Mouse (Mus musculus) midbrain, embryonic 16.5 days (tissue): Measurements from ENCODE around the gene Apbb2. TPM values are rescaled to one million over a fixed set of nuclear protein-coding genes. Genes with fewer than 3 reads are reported as not detected.
A peak's percentile ranks its signal among the peaks of the same experiment; 100 is the strongest.

ENCODE experiments used
- ATAC-seq: fragments of 200-750 bp; cut with Nextera tagmentation; 2 replicates; pipeline ENCODE4 v1.8.0; 2017; ENCODE audit warnings: moderate TSS enrichment
- H3K27ac ChIP-seq: fragments of 300-500 bp; sonication (generic); 2 replicates; pipeline ENCODE4 v1.5.1; 2014; ENCODE audit warnings: mild to moderate bottlenecking, low read length, mixed read lengths
- H3K27me3 ChIP-seq: fragments of 300-500 bp; sonication (generic); 2 replicates; pipeline ENCODE4 v1.6.1; 2014; ENCODE audit warnings: low read depth, low read length, mixed read lengths; ENCODE audit not compliant: control insufficient read depth, insufficient read depth
- H3K36me3 ChIP-seq: fragments of 300-500 bp; sonication (generic); 2 replicates; pipeline ENCODE4 v1.6.1; 2014; ENCODE audit warnings: mild to moderate bottlenecking, low read length, moderate library complexity, mixed read lengths; ENCODE audit not compliant: control insufficient read depth, insufficient read depth
- H3K4me1 ChIP-seq: fragments of 300-500 bp; sonication (generic); 2 replicates; pipeline ENCODE4 v1.6.1; 2014; ENCODE audit warnings: mild to moderate bottlenecking, low read length, mixed read lengths; ENCODE audit not compliant: control insufficient read depth, insufficient read depth
- H3K4me2 ChIP-seq: fragments of 300-500 bp; sonication (generic); 2 replicates; pipeline ENCODE4 v1.6.1; 2014; ENCODE audit warnings: mild to moderate bottlenecking, low read length, mixed read lengths
- H3K4me3 ChIP-seq: fragments of 300-500 bp; sonication (generic); 2 replicates; pipeline ENCODE4 v1.5.1; 2014; ENCODE audit warnings: low read depth, mild to moderate bottlenecking, low read length, moderate library complexity, mixed read lengths
- H3K9ac ChIP-seq: fragments of 300-500 bp; sonication (generic); 2 replicates; pipeline ENCODE4 v1.6.1; 2014; ENCODE audit warnings: low read depth, low read length, mixed read lengths
- H3K9me3 ChIP-seq: fragments of 300-500 bp; sonication (generic); replicated peaks from 2 replicates; pipeline ENCODE4 v1.6.1; 2014; ENCODE audit warnings: mild to moderate bottlenecking, low read length, mixed read lengths; ENCODE audit not compliant: control insufficient read depth, poor library complexity, severe bottlenecking
- WGBS: fragments of 180-500 bp; shearing (Covaris S2); extraction: QIAGEN DNeasy Blood & Tissue Kit; methylation state at CpG from one replicate; pipeline ENCODE4 v1.1.7; 2014; 5-methylcytosine and 5-hydroxymethylcytosine counted together
- polyA plus RNA-seq: library from polyadenylated mRNA; unstranded; fragments of >200 nt; fragmentation: Nextera tagmentation; extraction: Ambion mirVana; gene quantifications from 2 replicates; pipeline ENCODE4 v1.2.1, GENCODE M21; 2015

The Apbb2 gene
- polyA plus RNA-seq, 1 experiment from 2014 or later, result 107 TPM

GRCm38 (mm10) chr5:66363274-66364261, 255.0 kb downstream of the Apbb2 start:
- H3K27me3 ChIP-seq, result no peaks in the 10 kb centered on the region
- ATAC-seq, result no peak

DNA sequence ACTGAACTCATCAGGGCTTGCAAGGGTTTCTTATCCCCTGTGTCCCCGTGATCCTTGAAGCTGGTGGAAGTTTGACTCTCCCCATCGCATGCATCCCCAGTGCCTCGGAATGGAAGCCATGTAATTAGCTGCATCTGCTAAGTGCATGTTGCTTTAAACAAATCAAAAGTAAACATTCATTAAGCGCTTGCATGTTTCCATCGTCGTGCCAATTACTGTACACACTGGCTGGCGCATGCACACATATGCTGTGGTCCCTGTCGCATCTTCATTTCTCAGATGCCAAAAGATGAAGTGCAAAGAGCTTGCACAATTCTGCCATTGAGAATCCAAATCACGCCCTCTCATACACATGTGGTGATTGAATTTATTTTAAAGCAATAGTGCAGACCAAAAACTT, 257.8 kb downstream of the Apbb2 start:
- 67% methylated on average over 9 of the region's 9 CpGs for WGBS
- H3K36me3 ChIP-seq, result no peaks in the 10 kb centered on the region; the same call in 1 of the 2 replicates
- no peak overlapping the region for H3K4me3 ChIP-seq
- H3K4me1 ChIP-seq, result peaks cover 21% of the 10 kb centered on the region
- no peak for ATAC-seq
- peak overlapping the region; percentile 40 for H3K27ac ChIP-seq
- 0 out of 2 replicates have a peak overlapping the region, but pooled peaks have one; percentile 3 for H3K4me2 ChIP-seq
- H3K9me3 ChIP-seq, result no peaks in the 10 kb centered on the region
- no peak overlapping the region for H3K9ac ChIP-seq
- H3K27me3 ChIP-seq, result no peaks in the 10 kb centered on the region

More at GRCm38 (mm10) chr5:66363274-66364261, 255.0 kb downstream of the Apbb2 start:
- Histone ChIP-seq H3K9me3 (no peaks in the 10 kb centered on the region), H3K27ac (no peak overlapping the region), H3K9ac (no peak overlapping the region), H3K36me3 (no peaks in the 10 kb centered on the region; the same call in 1 of the 2 replicates), H3K4me2 (no peak overlapping the region), H3K4me3 (no peak overlapping the region), H3K4me1 (peaks cover 32% of the 10 kb centered on the region)
- WGBS, result 72% methylated on average over 18 of the region's 18 CpGs

DNA sequence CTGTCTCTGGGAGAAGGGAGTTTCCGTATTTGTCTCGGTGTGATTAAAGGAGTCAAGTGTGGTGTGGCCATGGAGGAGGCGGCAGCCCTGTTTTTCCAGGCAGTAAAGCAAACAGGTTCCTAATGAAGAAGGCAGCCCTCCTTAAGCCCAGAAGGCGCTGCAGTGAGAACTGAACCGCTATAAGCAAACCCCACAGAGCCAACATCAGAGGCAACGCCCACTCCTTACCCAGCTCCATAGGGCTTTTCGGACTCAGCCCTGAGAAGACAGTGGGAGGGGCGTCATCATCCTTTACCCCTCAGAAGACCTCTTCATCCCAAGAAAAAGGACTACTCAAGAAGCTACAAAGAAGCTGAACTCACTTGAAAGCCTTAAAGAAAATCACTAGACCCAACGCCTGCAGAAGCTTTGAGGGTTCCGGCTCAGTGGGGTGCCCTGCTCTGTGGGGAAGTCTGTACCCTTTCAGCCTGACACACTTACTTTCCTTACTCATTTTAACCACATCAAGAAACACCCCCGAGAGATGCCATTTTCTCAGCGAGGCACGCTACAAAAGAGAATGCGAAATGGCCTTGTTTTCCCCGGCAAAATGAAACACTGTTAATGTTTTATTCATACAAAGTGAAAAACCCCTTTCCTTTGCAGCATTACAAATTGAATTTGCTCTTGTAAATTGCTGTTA, 258.7 kb downstream of the Apbb2 start:
- no peak overlapping the region for H3K9ac ChIP-seq
- 24% methylated on average over 15 of the region's 15 CpGs for WGBS
- H3K27ac ChIP-seq, result peak overlapping the region; percentile 28; the same call in 1 of the 2 replicates
- ATAC-seq, result peak; percentile 41
- H3K27me3 ChIP-seq, result no peaks in the 10 kb centered on the region
- no peak overlapping the region for H3K4me3 ChIP-seq
- H3K36me3 ChIP-seq, result no peaks in the 10 kb centered on the region; the same call in 1 of the 2 replicates
- no peaks in the 10 kb centered on the region for H3K9me3 ChIP-seq
- H3K4me2 ChIP-seq, result no peak overlapping the region
- H3K4me1 ChIP-seq, result peaks cover 21% of the 10 kb centered on the region

- ATAC-seq, result no peak
- Histone ChIP-seq H3K9me3 (no peaks in the 10 kb centered on the region), H3K4me2 (no peak overlapping the region), H3K36me3 (no peaks in the 10 kb centered on the region), H3K27ac (no peak overlapping the region), H3K27me3 (no peaks in the 10 kb centered on the region), H3K4me3 (no peak overlapping the region), H3K9ac (no peak overlapping the region), H3K4me1 (peaks cover 11% of the 10 kb centered on the region; the same call in 1 of the 2 replicates)
- 72% methylated on average over 3 of the region's 3 CpGs for WGBS
Measured at GRCm38 (mm10) chr5:66355147-66355546, 263.4 kb downstream of the Apbb2 start.

- H3K4me3 ChIP-seq, result no peak overlapping the region
- no peak overlapping the region for H3K4me2 ChIP-seq
- no peaks in the 10 kb centered on the region for H3K9me3 ChIP-seq
- no peak overlapping the region for H3K27ac ChIP-seq
- no peak for ATAC-seq
- no peaks in the 10 kb centered on the region; the same call in 1 of the 2 replicates for H3K4me1 ChIP-seq
- WGBS, result 69% methylated on average over 3 of the region's 3 CpGs
- H3K9ac ChIP-seq, result no peak overlapping the region
- H3K27me3 ChIP-seq, result no peaks in the 10 kb centered on the region
- H3K36me3 ChIP-seq, result no peaks in the 10 kb centered on the region
Measured at GRCm38 (mm10) chr5:66353876-66354275, 264.7 kb downstream of the Apbb2 start.

DNA sequence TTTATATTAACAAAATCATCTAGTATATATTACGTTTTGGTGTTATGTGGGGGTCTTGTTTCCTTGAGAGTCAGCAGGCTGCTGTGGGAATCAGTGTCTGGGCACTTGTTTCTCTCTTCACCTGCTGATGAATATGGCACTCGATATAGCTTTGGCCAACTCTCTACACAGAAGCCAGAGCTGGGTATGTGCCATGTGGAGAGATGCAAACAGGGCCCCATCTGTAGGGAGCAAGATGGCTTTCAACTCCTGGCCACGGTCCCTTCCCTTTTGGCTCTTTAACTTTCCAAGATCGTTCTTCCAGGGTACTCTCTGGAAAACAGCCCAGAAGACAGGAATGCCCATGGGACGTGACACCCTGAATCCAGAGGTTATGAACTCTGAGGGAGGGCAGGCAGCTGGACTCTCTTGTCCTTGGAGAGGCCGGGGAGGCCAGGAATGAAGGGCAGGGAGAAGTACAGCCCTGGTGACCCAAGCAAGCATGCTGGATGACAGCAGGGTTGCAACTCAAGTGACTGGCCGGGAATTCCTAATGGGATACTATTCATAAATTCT, 266.7 kb downstream of the Apbb2 start:
- H3K27me3 ChIP-seq, result no peaks in the 10 kb centered on the region
- 87% methylated on average over 7 of the region's 7 CpGs for WGBS
- no peak overlapping the region for H3K27ac ChIP-seq
- H3K4me3 ChIP-seq, result no peak overlapping the region
- H3K4me2 ChIP-seq, result no peak overlapping the region
- H3K4me1 ChIP-seq, result no peaks in the 10 kb centered on the region; the same call in 1 of the 2 replicates
- ATAC-seq, result no peak
- no peaks in the 10 kb centered on the region for H3K36me3 ChIP-seq
- no peaks in the 10 kb centered on the region for H3K9me3 ChIP-seq
- no peak overlapping the region for H3K9ac ChIP-seq

- ATAC-seq, result no peak
- Histone ChIP-seq H3K4me1 (no peaks in the 10 kb centered on the region; the same call in 1 of the 2 replicates), H3K4me2 (no peak overlapping the region), H3K4me3 (no peak overlapping the region), H3K9me3 (no peaks in the 10 kb centered on the region), H3K36me3 (no peaks in the 10 kb centered on the region), H3K9ac (no peak overlapping the region), H3K27me3 (no peaks in the 10 kb centered on the region), H3K27ac (no peak overlapping the region)
- 82% methylated on average over 12 of the region's 12 CpGs for WGBS
Measured at GRCm38 (mm10) chr5:66351064-66351463, 267.5 kb downstream of the Apbb2 start.

DNA sequence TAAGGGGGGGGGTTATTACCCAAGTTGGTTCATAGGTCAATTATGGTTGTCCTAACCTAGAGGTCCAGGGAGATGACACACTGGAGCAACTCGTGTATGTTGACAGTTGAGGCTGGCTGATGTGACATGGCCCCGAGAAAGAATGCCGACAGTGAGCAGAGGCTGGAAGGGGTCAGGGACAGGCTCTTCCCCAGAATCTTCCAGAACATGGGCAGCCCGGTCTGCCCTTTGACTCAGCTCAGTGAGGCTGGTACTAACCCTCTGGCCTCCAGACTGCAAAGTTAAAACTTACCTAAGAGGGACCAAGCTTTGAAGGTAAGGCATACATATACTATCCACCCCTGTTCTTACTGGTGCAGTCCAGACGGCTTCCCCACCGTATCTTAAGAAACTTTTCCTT, 268.0 kb downstream of the Apbb2 start:
- Histone ChIP-seq H3K9ac (no peak overlapping the region), H3K27ac (no peak overlapping the region), H3K36me3 (no peaks in the 10 kb centered on the region), H3K4me1 (no peaks in the 10 kb centered on the region; the same call in 1 of the 2 replicates), H3K9me3 (no peaks in the 10 kb centered on the region), H3K4me3 (no peak overlapping the region), H3K27me3 (no peaks in the 10 kb centered on the region), H3K4me2 (no peak overlapping the region)
- no peak for ATAC-seq
- WGBS, result 92% methylated on average over 6 of the region's 6 CpGs
